Mouse (Mus musculus): Measurements from ENCODE around the gene Msh6.
"Not testable (repeated sequence)": the region's sequence is repeated elsewhere in the genome, so short reads cannot be mapped to it uniquely, and the experiment has no call there.

The Msh6 gene

DNA sequence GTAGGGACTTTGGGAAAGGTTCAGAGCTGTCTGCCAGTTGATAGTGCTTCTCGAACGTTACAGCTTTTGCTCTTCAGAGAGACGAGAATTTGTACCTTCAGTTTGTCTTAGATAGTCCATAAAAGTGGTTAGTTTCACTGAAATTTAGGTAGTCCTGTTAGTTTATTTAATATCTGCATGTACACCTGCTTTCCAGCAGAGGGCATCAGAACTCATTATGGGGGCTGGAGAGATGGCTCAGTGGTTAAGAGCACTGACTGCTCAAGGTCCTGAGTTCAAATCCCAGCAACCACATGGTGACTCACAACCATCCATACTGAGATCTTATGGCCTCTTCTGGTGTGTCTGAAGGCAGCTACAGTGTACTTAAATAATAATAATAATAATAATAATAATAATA is 7.2 kb downstream of the Msh6 start:
- DNase-seq (ENCODE audit: low spot score), result no peak

DNA sequence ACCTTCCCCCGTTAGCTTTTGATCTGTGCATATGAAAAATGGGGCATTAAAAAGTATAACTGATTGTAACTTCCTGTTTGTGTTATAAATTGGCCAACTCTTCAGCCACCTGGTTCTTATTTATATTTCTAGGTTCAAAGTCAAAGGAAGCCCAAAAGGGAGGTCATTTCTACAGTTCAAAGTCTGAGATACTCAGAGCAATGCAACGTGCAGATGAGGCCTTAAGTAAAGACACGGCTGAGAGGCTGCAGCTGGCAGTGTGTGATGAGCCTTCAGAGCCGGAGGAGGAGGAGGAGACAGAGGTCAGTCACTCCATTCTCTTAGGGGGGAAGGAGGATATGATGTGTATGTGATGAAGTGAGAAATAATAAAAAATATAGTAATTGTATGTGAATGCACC is 8.5 kb downstream of the Msh6 start:
- no peak for DNase-seq (ENCODE audit: low spot score)

DNA sequence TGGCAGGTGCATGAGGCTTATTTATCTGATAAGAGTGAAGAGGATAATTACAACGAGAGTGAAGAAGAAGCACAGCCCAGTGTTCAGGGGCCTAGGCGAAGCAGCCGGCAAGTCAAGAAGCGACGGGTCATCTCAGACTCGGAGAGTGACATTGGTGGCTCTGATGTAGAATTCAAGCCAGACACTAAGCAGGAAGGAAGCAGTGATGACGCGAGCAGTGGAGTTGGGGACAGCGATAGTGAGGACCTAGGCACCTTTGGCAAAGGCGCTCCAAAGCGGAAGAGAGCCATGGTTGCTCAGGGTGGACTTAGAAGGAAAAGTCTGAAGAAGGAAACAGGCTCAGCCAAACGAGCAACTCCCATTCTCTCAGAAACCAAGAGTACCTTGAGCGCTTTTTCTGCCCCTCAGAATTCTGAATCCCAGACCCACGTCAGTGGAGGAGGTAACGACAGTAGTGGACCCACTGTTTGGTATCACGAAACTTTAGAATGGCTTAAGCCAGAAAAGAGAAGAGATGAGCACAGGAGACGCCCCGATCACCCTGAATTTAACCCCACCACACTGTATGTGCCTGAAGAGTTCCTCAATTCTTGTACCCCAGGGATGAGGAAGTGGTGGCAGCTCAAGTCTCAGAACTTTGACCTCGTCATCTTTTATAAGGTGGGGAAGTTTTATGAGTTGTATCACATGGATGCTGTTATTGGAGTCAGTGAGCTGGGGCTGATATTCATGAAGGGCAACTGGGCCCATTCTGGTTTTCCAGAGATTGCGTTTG is 9.8 kb downstream of the Msh6 start:
- no peak for DNase-seq (ENCODE audit: low spot score)

DNA sequence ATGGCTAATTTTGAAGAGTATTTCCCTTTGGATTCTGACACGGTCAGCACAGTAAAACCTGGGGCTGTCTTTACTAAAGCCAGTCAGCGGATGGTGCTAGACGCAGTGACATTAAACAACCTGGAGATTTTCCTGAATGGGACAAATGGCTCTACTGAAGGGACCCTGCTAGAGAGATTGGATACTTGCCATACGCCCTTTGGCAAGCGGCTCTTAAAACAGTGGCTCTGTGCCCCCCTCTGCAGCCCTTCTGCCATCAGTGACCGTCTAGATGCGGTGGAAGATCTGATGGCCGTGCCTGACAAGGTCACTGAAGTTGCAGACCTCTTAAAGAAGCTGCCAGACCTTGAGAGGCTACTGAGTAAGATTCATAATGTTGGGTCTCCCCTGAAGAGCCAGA is 11.1 kb downstream of the Msh6 start:
- DNase-seq (ENCODE audit: low spot score), result no peak

DNA sequence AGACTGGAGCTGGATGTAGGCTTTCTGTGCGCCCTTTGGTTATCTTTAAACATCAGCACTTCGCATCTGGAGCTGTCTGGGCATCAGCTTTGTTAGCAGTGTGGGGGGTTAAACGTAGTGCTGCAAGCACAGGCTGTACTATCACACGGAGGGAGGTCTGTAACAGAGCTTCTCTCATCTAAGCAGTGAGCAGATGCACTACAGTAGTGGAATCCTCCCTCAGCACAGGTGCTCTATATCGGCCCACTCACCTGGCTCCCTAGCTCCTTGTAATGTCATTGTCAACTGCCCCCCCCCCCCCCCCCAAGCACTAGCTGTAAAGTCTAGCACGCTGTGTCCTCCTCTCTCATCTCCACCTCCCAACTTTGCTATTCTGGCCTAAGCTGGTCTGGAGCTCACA is 12.6 kb downstream of the Msh6 start:
- DNase-seq (ENCODE audit: low spot score), result no peak

DNA sequence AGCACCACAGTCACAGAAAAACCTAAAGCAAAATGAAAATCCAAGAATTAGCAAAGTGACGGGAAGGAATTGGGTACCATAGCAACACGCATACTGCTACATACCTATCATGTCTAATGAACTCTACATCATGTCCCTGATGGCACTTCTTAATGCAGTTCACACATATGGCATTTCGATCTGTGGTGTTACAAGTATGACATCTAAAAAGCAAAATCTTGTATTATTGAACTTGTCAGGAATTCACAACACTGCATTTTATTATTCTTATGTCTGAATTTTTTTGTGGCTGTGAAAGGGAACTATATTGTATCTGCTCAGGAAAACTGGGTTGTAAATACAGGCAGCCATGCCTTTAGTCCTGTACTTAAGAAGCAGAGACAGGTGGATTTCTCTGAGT is 17.3 kb downstream of the Msh6 start:
- DNase-seq (ENCODE audit: low spot score), result no peak

DNA sequence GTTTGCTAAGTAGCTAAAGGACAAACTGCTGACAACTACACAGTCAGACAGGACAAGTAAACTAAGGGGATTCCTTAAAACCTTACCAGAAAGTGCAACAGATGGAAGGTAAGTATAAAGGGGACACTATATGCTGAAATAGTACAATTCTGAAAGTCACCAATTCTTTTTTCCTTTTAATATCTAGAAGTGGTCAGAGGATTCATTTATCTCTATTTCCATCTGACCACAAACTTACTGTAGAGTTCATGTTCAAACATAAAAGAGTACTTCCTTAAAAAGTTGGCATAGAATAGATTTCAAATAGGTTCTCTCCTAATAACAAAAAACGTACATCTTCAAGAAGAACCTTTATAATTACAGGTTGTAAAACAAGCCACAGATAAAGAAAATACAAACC is 18.5 kb downstream of the Msh6 start:
- no peak for DNase-seq (ENCODE audit: low spot score)

DNA sequence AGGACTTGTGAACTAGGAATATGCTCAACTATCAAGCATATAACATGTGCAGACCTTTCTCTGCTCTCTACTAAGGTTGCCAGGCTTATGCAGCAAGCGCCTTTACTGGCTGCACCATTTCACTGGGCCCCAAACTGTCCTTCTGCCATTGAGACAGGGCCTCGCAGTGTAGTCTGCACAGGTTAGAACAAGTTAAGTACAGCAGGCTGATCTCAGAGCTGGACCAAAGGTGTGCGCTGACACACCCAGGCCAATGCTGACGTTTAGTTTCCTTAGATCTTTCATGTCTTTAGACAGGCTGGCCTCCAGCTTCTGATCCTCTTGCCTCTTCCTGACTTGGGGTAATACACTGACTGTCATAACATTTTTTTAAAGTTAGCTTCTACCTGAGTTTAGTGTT is 22.9 kb downstream of the Msh6 start:
- no peak for DNase-seq (ENCODE audit: low spot score)

DNA sequence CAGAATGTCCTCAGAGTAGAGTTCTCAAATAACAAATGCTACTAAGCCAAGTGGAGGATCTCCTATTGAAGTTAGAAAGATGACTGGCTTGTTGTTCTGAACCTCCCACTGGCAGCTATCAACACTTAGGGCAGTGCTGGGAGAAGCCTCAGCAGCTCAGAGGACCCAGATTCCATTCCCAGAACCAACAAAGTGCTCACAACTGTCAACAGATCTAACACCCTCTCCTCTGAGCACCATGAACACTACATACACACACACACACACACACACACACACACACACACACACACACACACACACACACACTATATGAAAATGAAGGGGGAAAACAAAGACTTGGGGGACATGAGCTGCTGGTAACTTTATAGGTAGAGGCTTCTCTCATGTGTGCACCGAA is 30.0 kb downstream of the Msh6 start:
- no peak for DNase-seq (ENCODE audit: low spot score)

DNA sequence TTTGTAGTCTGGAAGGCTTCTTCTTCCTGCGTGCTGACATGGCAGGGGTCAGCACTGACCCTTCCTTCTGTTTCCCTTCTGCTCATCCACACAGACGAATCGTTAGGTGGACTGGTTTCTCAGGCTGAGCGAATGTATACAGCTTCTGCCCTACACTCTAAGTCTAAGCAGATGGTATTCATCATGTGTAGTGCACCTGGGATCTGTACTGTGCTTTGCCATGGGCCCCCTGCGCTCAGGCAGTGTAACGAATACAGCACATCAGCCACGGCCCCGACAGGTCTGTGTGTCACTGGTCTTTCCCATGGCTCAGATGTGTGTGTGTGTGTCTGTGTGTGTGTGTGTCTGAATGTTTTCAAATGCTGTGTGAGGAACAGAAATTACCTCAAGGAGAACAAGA is 32.1 kb downstream of the Msh6 start:
- DNase-seq (ENCODE audit: low spot score), result no peak

DNA sequence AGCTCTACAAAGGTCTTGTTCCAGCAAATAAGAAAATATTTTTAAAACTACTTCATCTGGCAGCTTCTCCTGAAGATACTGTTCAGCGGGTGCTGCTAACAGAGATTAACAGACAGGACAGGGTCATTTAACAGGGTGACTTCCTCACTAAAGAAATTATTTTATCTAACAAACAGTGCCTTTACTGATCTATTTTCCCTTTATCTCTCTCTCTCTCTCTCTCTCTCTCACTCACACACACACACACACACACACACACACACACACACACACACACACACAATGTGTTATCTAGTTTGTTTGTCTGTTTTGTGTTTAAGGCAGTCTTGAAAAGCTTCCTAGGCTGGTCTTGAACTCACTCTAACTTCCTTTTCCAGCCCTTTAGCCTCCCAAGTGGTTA is 39.6 kb downstream of the Msh6 start:
- DNase-seq (ENCODE audit: low spot score), result no peak

DNA sequence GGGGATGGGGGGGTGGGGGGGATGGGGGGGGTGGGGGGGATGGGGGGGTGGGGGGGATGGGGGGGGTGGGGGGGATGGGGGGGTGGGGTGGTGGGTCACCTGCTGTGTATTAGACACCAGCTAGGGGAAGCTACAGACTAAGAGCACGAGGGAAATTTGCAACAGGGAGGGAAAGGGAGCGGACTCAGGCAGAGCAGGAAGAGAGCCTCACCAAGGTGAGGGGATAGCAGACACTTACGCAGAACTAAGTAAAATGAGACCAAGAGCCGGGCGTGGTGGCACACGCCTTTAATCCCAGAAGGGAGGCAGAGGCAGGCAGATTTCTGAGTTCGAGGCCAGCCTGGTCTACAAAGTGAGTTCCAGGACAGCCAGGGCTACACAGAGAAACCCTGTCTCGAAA is 41.2 kb downstream of the Msh6 start:
- not testable (repeated sequence) for DNase-seq (ENCODE audit: low spot score)

DNA sequence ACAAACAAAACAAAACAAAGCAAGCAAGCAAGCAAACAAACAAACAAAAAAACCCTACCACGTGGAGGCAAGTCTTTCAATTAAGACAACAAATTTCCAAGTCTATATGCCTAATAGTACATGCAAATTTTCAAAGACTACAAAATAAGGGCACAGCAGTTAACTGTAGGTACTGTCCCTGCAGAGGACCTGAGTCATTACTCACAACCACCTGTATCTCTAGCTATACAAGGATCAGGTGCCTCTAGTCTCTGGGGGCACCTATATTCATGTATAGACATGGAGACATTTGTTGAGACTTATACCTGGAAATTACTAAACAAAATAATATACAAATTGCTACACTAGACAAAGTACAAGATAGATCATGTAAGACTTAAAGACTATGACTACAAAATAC is 49.1 kb downstream of the Msh6 start:
- no peak for DNase-seq (ENCODE audit: low spot score)

DNA sequence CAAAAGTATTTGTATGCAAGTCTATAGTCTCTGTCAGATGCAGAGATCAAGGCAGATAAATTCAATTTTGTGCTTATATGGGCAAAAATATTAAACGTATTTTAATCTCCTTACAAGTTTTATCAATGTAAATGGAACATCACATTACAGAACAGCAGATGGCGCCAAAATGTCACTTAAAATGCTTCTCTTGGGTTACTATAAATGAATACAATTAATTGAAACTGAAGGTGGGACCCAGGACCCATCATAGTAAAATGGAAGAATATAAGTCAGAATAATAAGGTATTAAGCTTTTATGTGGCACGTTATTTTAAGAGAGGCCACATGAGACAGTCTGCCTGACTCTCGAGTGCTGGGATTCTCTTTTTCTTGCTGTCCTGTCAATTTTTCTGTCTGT is 50.4 kb downstream of the Msh6 start:
- peak; percentile 70 for DNase-seq (ENCODE audit: low spot score)

DNA sequence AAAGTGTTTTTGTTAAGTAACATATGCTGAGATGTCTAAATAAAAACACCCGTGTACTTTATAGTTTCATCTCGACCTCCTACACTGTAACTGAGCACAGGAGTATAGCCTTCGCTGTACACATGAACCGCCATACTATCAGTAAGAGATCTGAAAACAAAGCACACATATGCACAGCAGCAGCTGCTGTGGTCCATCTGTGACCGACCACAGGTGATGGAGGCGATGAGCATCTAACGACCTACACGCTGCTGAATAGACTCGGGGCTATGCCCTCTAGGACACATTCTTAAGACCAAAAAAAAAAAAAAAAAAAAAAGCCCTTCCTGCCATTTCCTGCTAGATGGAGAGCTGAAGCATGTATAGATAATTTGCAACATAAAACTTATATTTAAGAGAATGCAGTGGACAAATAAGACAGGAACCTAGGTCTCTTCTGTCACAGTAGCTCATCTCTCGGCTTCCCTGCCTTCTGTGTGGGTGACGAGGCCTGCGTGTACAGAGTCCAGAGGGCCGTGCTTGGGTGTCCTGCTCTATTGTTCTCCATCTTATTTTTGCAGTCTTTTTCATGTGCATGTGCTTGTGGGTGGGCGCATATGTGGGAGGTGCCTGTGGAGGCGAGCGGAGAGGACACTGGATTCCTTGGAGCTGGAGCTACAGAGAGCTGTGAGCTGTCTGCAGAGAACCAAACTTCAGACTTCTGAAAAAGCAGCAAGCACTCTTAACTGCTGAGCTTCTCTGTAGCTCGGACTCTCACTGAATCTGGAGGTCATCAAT is 54.5 kb downstream of the Msh6 start:
- DNase-seq (ENCODE audit: low spot score), result no peak

DNA sequence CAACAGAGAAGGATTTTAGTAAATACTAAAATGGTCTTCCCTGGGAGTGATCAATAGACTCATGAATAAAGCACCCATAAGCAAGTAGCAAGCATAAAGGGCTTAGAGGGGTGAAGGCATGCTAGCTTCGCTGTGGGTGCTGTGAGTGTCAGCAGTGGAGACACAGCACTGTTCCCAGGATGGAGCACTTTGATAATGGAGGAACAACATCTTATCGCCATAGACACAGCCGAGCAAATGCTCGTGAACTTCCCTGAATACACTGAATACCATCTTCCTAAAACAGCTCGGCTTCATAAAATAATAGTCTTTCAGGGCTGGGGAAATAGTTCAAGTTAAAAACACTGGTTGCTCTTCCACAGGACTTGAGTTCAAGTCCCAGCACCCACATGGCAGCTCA is 56.9 kb downstream of the Msh6 start:
- DNase-seq (ENCODE audit: low spot score), result no peak

DNA sequence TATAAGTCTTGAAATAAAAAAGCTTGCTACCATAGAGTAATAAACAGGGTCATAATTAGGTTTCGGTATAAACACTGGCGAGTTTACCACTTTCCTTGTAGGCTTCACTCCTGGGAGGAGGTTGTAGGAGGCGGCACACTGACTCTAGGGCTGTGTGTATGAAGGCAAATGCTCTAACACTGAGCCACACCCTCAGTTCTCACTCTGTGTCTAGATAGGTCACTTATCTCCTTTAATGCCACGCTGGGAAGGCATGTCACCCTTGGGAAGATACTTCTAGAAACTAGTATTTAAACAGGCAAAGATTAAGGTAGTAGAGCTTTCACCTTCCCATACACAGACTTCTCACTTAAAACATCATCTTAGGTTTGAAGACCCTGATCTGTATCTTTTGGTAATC is 59.6 kb downstream of the Msh6 start:
- no peak for DNase-seq (ENCODE audit: low spot score)
